Mouse (Mus musculus) layer of hippocampus, adult 9-10 months (tissue): ENCODE data around the gene Pm20d1.
"Not testable (repeated sequence)": the region's sequence is repeated elsewhere in the genome, so short reads cannot be mapped to it uniquely, and the experiment has no call there.

Source experiments
- DNase-seq: peaks from one replicate; pipeline ENCODE4 v3.0.0; 2022; ENCODE audit warnings: low spot score

Gene Pm20d1

GRCm38 (mm10) chr1:131795171-131795570 lies 2.0 kb upstream of the Pm20d1 start:
- no peak for DNase-seq

GRCm38 (mm10) chr1:131800001-131800400 lies 2.8 kb downstream of the Pm20d1 start:
- no peak for DNase-seq

GRCm38 (mm10) chr1:131801071-131801470 lies 3.9 kb downstream of the Pm20d1 start:
- DNase-seq = no peak

GRCm38 (mm10) chr1:131802652-131803051 lies 5.5 kb downstream of the Pm20d1 start:
- DNase-seq = no peak

GRCm38 (mm10) chr1:131804166-131804565 lies 7.0 kb downstream of the Pm20d1 start:
- DNase-seq = no peak

GRCm38 (mm10) chr1:131808986-131809385 lies 11.8 kb downstream of the Pm20d1 start:
- DNase-seq = no peak

GRCm38 (mm10) chr1:131809651-131810050 lies 12.5 kb downstream of the Pm20d1 start:
- no peak for DNase-seq

- DNase-seq = no peak
These were observed 14.2 kb downstream of the Pm20d1 start for GRCm38 (mm10) chr1:131811393-131811792.

GRCm38 (mm10) chr1:131812006-131812405 lies 14.8 kb downstream of the Pm20d1 start:
- DNase-seq = no peak

GRCm38 (mm10) chr1:131812631-131813295 lies 15.6 kb downstream of the Pm20d1 start:
- DNase-seq = no peak

GRCm38 (mm10) chr1:131813731-131814130 lies 16.6 kb downstream of the Pm20d1 start:
- DNase-seq = no peak

GRCm38 (mm10) chr1:131814191-131814590 lies 17.0 kb downstream of the Pm20d1 start:
- DNase-seq = no peak

- DNase-seq = no peak
These were observed 19.7 kb downstream of the Pm20d1 start for GRCm38 (mm10) chr1:131816886-131817285.

- not testable (repeated sequence) for DNase-seq
These were observed 23.2 kb downstream of the Pm20d1 start for GRCm38 (mm10) chr1:131820353-131820752.

- no peak for DNase-seq
These were observed 23.7 kb downstream of the Pm20d1 start for GRCm38 (mm10) chr1:131820887-131821328.

- DNase-seq = no peak
These were observed 25.1 kb downstream of the Pm20d1 start for GRCm38 (mm10) chr1:131822292-131822691.

- no peak for DNase-seq
These were observed 25.8 kb downstream of the Pm20d1 start for GRCm38 (mm10) chr1:131822856-131823492.

- DNase-seq = no peak
These were observed 26.4 kb downstream of the Pm20d1 start for GRCm38 (mm10) chr1:131823563-131823962.

GRCm38 (mm10) chr1:131824528-131825181 lies 27.5 kb downstream of the Pm20d1 start:
- DNase-seq = no peak

- no peak for DNase-seq
These were observed 30.1 kb downstream of the Pm20d1 start, which contains the start of gene Slc41a1 for GRCm38 (mm10) chr1:131827207-131827786. Slc41a1 (plus strand) TSS chr1:131827493.

GRCm38 (mm10) chr1:131827787-131828258 lies 30.6 kb downstream of the Pm20d1 start:
- DNase-seq = peak; percentile 94

GRCm38 (mm10) chr1:131828297-131829126 lies 31.3 kb downstream of the Pm20d1 start:
- DNase-seq = no peak
